Mouse (Mus musculus): ENCODE data around the gene Gja5.

DNA sequence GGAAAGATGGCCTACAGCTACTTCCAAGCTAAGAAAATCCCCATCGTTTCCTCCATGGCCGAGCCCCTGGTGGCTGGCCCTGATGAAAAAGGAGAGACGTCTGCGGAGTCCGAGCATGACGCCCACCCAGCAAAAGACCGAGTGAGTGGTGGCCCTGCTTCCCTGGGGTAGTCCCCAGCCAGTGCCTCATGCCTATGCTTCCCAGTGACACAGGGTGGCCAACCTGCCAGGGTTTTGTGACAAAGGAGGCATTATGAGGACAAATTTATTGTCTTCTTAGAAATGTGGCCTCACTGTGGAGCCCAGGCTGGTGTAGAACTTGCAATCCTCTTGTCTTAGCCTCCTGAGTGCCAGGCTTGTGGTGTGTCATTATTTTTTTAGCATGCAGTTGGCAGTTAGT lies 35.4 kb upstream of the Gja5 start:
- TF ChIP-seq POLR2A (IDR thresholded peaks at IDR 0.05; ENCODE audit: extremely low read depth, insufficient read depth, low read length) (no peak), CTCF (IDR thresholded peaks at IDR 0.05; ENCODE audit: low read depth, low read length) (no peak)

All from liver, adult 2 months (tissue).